Mouse (Mus musculus) heart, postnatal 0 days (tissue): ENCODE results near the gene Cd3e. TPM values are rescaled to one million over a fixed set of nuclear protein-coding genes. Genes with fewer than 3 reads are reported as not detected.
"Not testable (repeated sequence)": the region's sequence is repeated elsewhere in the genome, so short reads cannot be mapped to it uniquely, and the experiment has no call there.

ENCODE experiments used
- ATAC-seq: fragments of 200-750 bp; cut with Nextera tagmentation; 2 replicates; pipeline ENCODE4 v1.8.0; 2017; ENCODE audit warnings: low read depth, moderate number of reproducible peaks, moderate library complexity; ENCODE audit not compliant: insufficient read depth
- DNase-seq: peaks from one replicate; pipeline ENCODE4 v3.0.0-alpha.2; 2016; ENCODE audit warnings: low spot score
- H3K27ac ChIP-seq: fragments of 300-500 bp; sonication (generic); 2 replicates; pipeline ENCODE4 v1.5.1; 2014; ENCODE audit warnings: low read depth, mild to moderate bottlenecking
- H3K27me3 ChIP-seq: fragments of 300-500 bp; sonication (generic); 2 replicates; pipeline ENCODE4 v1.6.1; 2014; ENCODE audit warnings: low read length, mixed read lengths; ENCODE audit not compliant: control insufficient read depth, insufficient read depth
- H3K36me3 ChIP-seq: fragments of 300-500 bp; sonication (generic); replicated peaks from 2 replicates; pipeline ENCODE4 v1.6.1; 2014; ENCODE audit warnings: low read length, mixed read lengths; ENCODE audit not compliant: control insufficient read depth, insufficient read depth
- H3K4me1 ChIP-seq: fragments of 300-500 bp; sonication (generic); 2 replicates; pipeline ENCODE4 v1.6.1; 2014; ENCODE audit warnings: antibody characterized with exemption; ENCODE audit not compliant: control insufficient read depth, insufficient read depth
- H3K4me2 ChIP-seq: fragments of 300-500 bp; sonication (generic); 2 replicates; pipeline ENCODE4 v1.6.1; 2014; ENCODE audit warnings: low read depth, mild to moderate bottlenecking, low read length, moderate library complexity
- H3K4me3 ChIP-seq: fragments of 300-500 bp; sonication (generic); 2 replicates; pipeline ENCODE4 v1.5.1; 2014; ENCODE audit warnings: low read depth, low read length
- H3K9ac ChIP-seq: fragments of 300-500 bp; sonication (generic); replicated peaks from 2 replicates; pipeline ENCODE4 v1.6.1; 2014; ENCODE audit warnings: low read depth, low read length, mixed read lengths
- H3K9me3 ChIP-seq: fragments of 300-500 bp; sonication (generic); replicated peaks from 2 replicates; pipeline ENCODE4 v1.6.1; 2016; ENCODE audit warnings: low read length; ENCODE audit not compliant: control insufficient read depth
- CTCF ChIP-seq: IDR thresholded peaks from 2 replicates; pipeline ENCODE4 v1.5.1; 2016; ENCODE audit warnings: antibody characterized with exemption, control low read depth, low read depth
- EP300 ChIP-seq: IDR thresholded peaks from 2 replicates; pipeline ENCODE4 v1.6.1; 2016; ENCODE audit warnings: antibody characterized with exemption, low read depth
- WGBS: fragments of 180-500 bp; shearing (Covaris S2); extraction: QIAGEN DNeasy Blood & Tissue Kit; methylation state at CpG from one replicate; pipeline ENCODE4 v1.1.7; 2014; 5-methylcytosine and 5-hydroxymethylcytosine counted together
- polyA plus RNA-seq: library from polyadenylated mRNA; unstranded; fragments of >200 nt; fragmentation: Nextera tagmentation; extraction: Ambion mirVana; gene quantifications from 2 replicates; pipeline ENCODE4 v1.2.1, GENCODE M21; 2015
- total RNA-seq: library from RNA; depleted of rRNA; stranded (reverse); fragments of >200 nt; gene quantifications from 2 replicates; pipeline ENCODE4 v1.2.3, GENCODE M21; 2014; ENCODE audit warnings: low replicate concordance

Cd3e gene
- total and polyA plus RNA-seq, 2 experiments from 2014 or later, result 0.14 TPM; not detected in 1

DNA sequence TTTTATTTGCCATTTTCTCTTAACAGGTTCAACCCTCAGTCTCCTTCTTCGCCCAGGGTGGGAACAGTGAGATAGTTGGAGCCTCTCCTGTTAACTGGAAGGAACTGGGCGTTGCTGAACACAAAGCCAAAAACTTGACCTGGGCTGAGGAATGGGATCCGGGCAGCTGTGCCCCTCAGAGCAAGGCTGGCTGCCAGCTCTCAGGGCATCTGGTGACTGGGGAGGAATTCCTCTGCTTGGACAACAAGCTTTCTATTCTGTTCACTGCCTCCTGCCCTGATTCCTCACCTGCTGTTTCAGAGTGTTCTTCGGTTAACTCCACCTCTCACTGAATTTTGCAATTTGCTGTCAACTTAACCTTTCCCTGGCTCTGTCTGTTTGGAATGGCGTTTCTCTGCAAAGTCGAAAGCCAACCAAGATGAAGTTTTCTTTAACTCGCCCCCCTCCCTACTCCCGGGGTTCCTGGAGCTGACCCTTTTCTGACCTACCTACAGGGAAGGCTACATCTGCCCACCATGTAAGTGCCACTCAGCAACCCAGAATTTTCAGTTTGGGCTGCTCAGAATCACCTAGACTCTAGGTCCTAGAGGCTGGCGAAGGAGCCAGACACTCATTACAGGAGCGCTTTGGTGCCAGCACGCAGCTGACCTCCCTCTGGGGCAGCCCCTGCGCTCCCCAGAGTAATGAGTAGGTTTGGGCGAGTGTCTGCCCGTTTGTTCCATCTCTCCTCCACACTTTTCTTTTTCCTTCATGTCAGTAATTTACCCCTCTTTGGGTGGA lies 30.8 kb upstream of the Cd3e start:
- Histone ChIP-seq H3K9ac (no peak overlapping the region), H3K4me2 (peak overlapping the region; percentile 2; the same call in 1 of the 2 replicates), H3K27ac (no peak overlapping the region), H3K27me3 (peaks cover 58% of the 10 kb centered on the region), H3K36me3 (no peaks in the 10 kb centered on the region), H3K4me1 (0 out of 2 replicates have a peak, but pooled peaks cover 4% of the 10 kb centered on the region), H3K4me3 (peak overlapping the region; percentile 7; the same call in 1 of the 2 replicates), H3K9me3 (no peaks in the 10 kb centered on the region)
- DNase-seq (no peak), ATAC-seq (no peak)
- 11% methylated on average over 14 of the region's 14 CpGs for WGBS
- TF ChIP-seq EP300, result no peak

DNA sequence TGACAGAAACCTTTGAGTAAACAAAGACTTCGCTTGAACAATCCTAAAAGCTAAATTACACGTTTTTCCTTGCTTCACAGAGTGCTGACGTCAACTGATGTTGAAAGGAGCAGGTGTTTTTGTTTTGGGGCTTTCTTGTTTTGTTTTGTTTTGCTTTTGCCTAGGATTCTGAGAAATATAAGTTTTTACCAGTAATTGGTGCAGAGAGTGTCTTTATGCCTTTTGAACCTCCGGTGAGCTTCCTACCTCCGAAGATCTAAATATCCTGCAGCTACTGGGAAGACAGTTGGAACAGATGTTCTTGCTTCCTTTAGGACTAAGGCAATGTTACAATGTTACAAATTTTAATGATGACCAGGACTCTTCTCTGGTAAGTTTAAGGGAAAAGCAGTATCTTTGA lies 30.1 kb upstream of the Cd3e start, which contains the start of gene Mpzl2:
Gene Mpzl2 (plus strand): TSS at position 301 of the 400 bp plus-strand sequence.
- H3K27ac ChIP-seq, result no peak within 1 kb of the TSS
- peaks cover 54% of the 10 kb centered on the region for H3K27me3 ChIP-seq

GRCm38 (mm10) chr9:45037803-45038202 lies 28.4 kb upstream of the Cd3e start:
- not testable (repeated sequence) for H3K4me3 ChIP-seq, ATAC-seq, H3K4me2 ChIP-seq, H3K27ac ChIP-seq, DNase-seq, H3K4me1 ChIP-seq, H3K9me3 ChIP-seq, H3K36me3 ChIP-seq, H3K9ac ChIP-seq
- H3K27me3 ChIP-seq, result peaks cover 39% of the 10 kb centered on the region
- WGBS, result 45% methylated on average over 1 of the region's 1 CpGs

More for the DNA sequence above, 30.1 kb upstream of the Cd3e start, which contains the start of gene Mpzl2:
- no peak for ATAC-seq
- no peak within 1 kb of the TSS for H3K9ac ChIP-seq
- no peaks in the 10 kb centered on the region for H3K36me3 ChIP-seq
- no peak for TF ChIP-seq CTCF
- no peak for TF ChIP-seq EP300
- H3K4me2 ChIP-seq, result peak within 1 kb of the TSS; percentile 2; the same call in 1 of the 2 replicates
- H3K9me3 ChIP-seq, result no peaks in the 10 kb centered on the region
- 0 out of 2 replicates have a peak, but pooled peaks cover 4% of the 10 kb centered on the region for H3K4me1 ChIP-seq
- WGBS, result 53% methylated on average over 5 of the region's 5 CpGs
- peak within 1 kb of the TSS; percentile 7; the same call in 1 of the 2 replicates for H3K4me3 ChIP-seq
- DNase-seq, result no peak

DNA sequence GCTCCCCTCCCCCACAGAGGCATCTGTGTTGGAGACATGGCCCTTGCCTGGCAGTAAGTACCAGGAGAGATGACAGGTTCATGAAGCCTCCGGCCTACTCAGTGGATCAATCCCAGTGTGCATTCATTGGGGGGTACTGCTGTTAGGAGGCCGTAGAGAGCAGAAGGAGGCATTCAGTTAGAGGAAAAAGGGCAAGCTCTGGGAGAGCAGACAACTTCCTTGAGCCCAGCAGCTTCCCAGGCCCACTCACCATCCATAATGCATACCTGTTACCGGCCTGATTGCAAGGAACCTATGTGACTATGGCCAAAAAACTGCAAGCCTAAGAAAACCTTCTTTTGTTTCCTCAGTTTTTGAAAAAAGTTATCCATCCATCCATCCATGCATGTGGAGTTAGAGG lies 25.1 kb upstream of the Cd3e start:
- Histone ChIP-seq H3K4me2 (no peak overlapping the region), H3K4me1 (no peaks in the 10 kb centered on the region), H3K9ac (no peak overlapping the region), H3K27ac (no peak overlapping the region), H3K27me3 (peaks cover 15% of the 10 kb centered on the region; the same call in 1 of the 2 replicates), H3K36me3 (no peaks in the 10 kb centered on the region), H3K9me3 (no peaks in the 10 kb centered on the region), H3K4me3 (no peak overlapping the region)
- ATAC-seq, result no peak
- DNase-seq, result no peak
- 72% methylated on average over 3 of the region's 3 CpGs for WGBS
- no peak for TF ChIP-seq EP300
- no peak for TF ChIP-seq CTCF

DNA sequence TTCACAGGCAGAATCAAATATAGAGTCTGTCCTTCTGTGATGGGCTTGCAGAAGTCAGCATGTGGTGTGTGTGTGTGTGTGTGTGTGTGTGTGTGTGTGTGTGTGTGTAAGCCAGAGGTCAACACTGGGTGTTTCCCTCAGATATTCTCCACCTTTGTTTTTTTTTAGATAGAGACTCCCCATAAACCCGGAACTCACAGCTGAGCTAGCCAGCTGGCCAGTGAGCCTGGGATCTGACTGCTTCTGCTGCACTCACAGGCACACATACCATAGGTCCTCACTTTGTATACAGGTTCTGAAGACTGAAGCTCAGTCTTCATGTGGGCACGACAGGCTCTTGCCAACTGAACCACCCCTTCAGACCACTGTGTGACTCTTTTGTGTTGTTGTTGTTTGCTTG lies 22.8 kb upstream of the Cd3e start:
- Histone ChIP-seq H3K9me3 (no peaks in the 10 kb centered on the region), H3K9ac (no peak overlapping the region), H3K4me3 (no peak overlapping the region), H3K36me3 (no peaks in the 10 kb centered on the region), H3K27ac (no peak overlapping the region), H3K4me2 (no peak overlapping the region), H3K4me1 (no peaks in the 10 kb centered on the region), H3K27me3 (peaks cover 24% of the 10 kb centered on the region)
- DNase-seq (no peak), ATAC-seq (no peak)
- WGBS, result 48% methylated on average over 2 of the region's 2 CpGs
- TF ChIP-seq EP300 (no peak), CTCF (no peak)
